Mouse (Mus musculus): ENCODE measurements around the gene Ifne. TPM values are rescaled to one million over a fixed set of nuclear protein-coding genes. Genes with fewer than 3 reads are reported as not detected.

Ifne gene
- polyA plus RNA-seq (2015; fragmentation: Nextera tagmentation; extraction: Ambion mirVana), result not detected in 2 replicates

GRCm38 (mm10) chr4:88880101-88880500, at the start of gene Ifne:
Gene Ifne, minus strand, starts transcription at chr4:88880201.
- TF ChIP-seq CTCF (IDR thresholded peaks at IDR 0.05; ENCODE audit: low read depth), result no peak
- no peak within 1 kb of the TSS for H3K27ac ChIP-seq
- H3K27me3 ChIP-seq (ENCODE audit: insufficient read depth, low read length), result no peaks in the 10 kb centered on the region
- no peaks in the 10 kb centered on the region for H3K36me3 ChIP-seq (ENCODE audit: insufficient read depth, low read length)
- H3K4me2 ChIP-seq (ENCODE audit: low read length), result no peak within 1 kb of the TSS
- DNase-seq (ENCODE audit: low spot score), result no peak
- H3K4me1 ChIP-seq (replicated peaks; ENCODE audit: insufficient read depth, low read length), result no peaks in the 10 kb centered on the region
- H3K9ac ChIP-seq (ENCODE audit: low read depth, low read length), result no peak within 1 kb of the TSS
- H3K4me3 ChIP-seq (replicated peaks; ENCODE audit: low read depth, low read length), result no peak within 1 kb of the TSS
- WGBS, result 82% methylated on average over 8 of the region's 8 CpGs
- ATAC-seq (replicated peaks; ENCODE audit: low FRiP score, low read depth), result no peak
- H3K9me3 ChIP-seq (replicated peaks; ENCODE audit: low read length), result no peaks in the 10 kb centered on the region

- no peak overlapping the region for H3K27ac ChIP-seq
- no peak overlapping the region for H3K4me3 ChIP-seq (replicated peaks; ENCODE audit: low read depth, low read length)
- H3K9me3 ChIP-seq (replicated peaks; ENCODE audit: low read length), result no peaks in the 10 kb centered on the region
- no peak for TF ChIP-seq CTCF (IDR thresholded peaks at IDR 0.05; ENCODE audit: low read depth)
- no peak overlapping the region for H3K4me2 ChIP-seq (ENCODE audit: low read length)
- WGBS, result 24% methylated on average over 4 of the region's 4 CpGs
- peak; percentile 26 for DNase-seq (ENCODE audit: low spot score)
- no peak overlapping the region for H3K9ac ChIP-seq (ENCODE audit: low read depth, low read length)
- no peaks in the 10 kb centered on the region for H3K4me1 ChIP-seq (replicated peaks; ENCODE audit: insufficient read depth, low read length)
- ATAC-seq (replicated peaks; ENCODE audit: low FRiP score, low read depth), result no peak
- no peaks in the 10 kb centered on the region for H3K36me3 ChIP-seq (ENCODE audit: insufficient read depth, low read length)
- H3K27me3 ChIP-seq (ENCODE audit: insufficient read depth, low read length), result 0 out of 2 replicates have a peak, but pooled peaks cover 3% of the 10 kb centered on the region
Measured at GRCm38 (mm10) chr4:88928341-88929102, 48.5 kb upstream of the Ifne start.

GRCm38 (mm10) chr4:88927850-88928249, 47.8 kb upstream of the Ifne start:
- Histone ChIP-seq H3K4me1 (replicated peaks; ENCODE audit: insufficient read depth, low read length) (no peaks in the 10 kb centered on the region), H3K36me3 (ENCODE audit: insufficient read depth, low read length) (no peaks in the 10 kb centered on the region), H3K4me3 (replicated peaks; ENCODE audit: low read depth, low read length) (no peak overlapping the region), H3K4me2 (ENCODE audit: low read length) (no peak overlapping the region), H3K9ac (ENCODE audit: low read depth, low read length) (no peak overlapping the region), H3K9me3 (replicated peaks; ENCODE audit: low read length) (no peaks in the 10 kb centered on the region), H3K27me3 (ENCODE audit: insufficient read depth, low read length) (0 out of 2 replicates have a peak, but pooled peaks cover 3% of the 10 kb centered on the region), H3K27ac (no peak overlapping the region)
- DNase-seq (ENCODE audit: low spot score) (no peak), ATAC-seq (replicated peaks; ENCODE audit: low FRiP score, low read depth) (no peak)
- 56% methylated on average over 2 of the region's 2 CpGs for WGBS
- TF ChIP-seq CTCF (IDR thresholded peaks at IDR 0.05; ENCODE audit: low read depth), result no peak

GRCm38 (mm10) chr4:88926637-88927036, 46.6 kb upstream of the Ifne start:
- Histone ChIP-seq H3K4me3 (replicated peaks; ENCODE audit: low read depth, low read length) (no peak overlapping the region), H3K4me2 (ENCODE audit: low read length) (no peak overlapping the region), H3K27me3 (ENCODE audit: insufficient read depth, low read length) (0 out of 2 replicates have a peak, but pooled peaks cover 3% of the 10 kb centered on the region), H3K9ac (ENCODE audit: low read depth, low read length) (no peak overlapping the region), H3K4me1 (replicated peaks; ENCODE audit: insufficient read depth, low read length) (no peaks in the 10 kb centered on the region), H3K36me3 (ENCODE audit: insufficient read depth, low read length) (no peaks in the 10 kb centered on the region), H3K27ac (no peak overlapping the region), H3K9me3 (replicated peaks; ENCODE audit: low read length) (no peaks in the 10 kb centered on the region)
- peak; percentile 13 for DNase-seq (ENCODE audit: low spot score)
- ATAC-seq (replicated peaks; ENCODE audit: low FRiP score, low read depth), result no peak
- 100% methylated on average over 1 of the region's 1 CpGs for WGBS
- TF ChIP-seq CTCF (IDR thresholded peaks at IDR 0.05; ENCODE audit: low read depth), result no peak

GRCm38 (mm10) chr4:88926082-88926481, 46.1 kb upstream of the Ifne start:
- Histone ChIP-seq H3K4me3 (replicated peaks; ENCODE audit: low read depth, low read length) (no peak overlapping the region), H3K9me3 (replicated peaks; ENCODE audit: low read length) (no peaks in the 10 kb centered on the region), H3K9ac (ENCODE audit: low read depth, low read length) (no peak overlapping the region), H3K27ac (no peak overlapping the region), H3K27me3 (ENCODE audit: insufficient read depth, low read length) (0 out of 2 replicates have a peak, but pooled peaks cover under 1% of the 10 kb centered on the region), H3K4me2 (ENCODE audit: low read length) (no peak overlapping the region), H3K4me1 (replicated peaks; ENCODE audit: insufficient read depth, low read length) (no peaks in the 10 kb centered on the region), H3K36me3 (ENCODE audit: insufficient read depth, low read length) (no peaks in the 10 kb centered on the region)
- 86% methylated on average over 1 of the region's 1 CpGs for WGBS
- DNase-seq (ENCODE audit: low spot score) (no peak), ATAC-seq (replicated peaks; ENCODE audit: low FRiP score, low read depth) (no peak)
- no peak for TF ChIP-seq CTCF (IDR thresholded peaks at IDR 0.05; ENCODE audit: low read depth)

GRCm38 (mm10) chr4:88925456-88925855, 45.5 kb upstream of the Ifne start:
- Histone ChIP-seq H3K9ac (ENCODE audit: low read depth, low read length) (no peak overlapping the region), H3K27me3 (ENCODE audit: insufficient read depth, low read length) (no peaks in the 10 kb centered on the region), H3K36me3 (ENCODE audit: insufficient read depth, low read length) (no peaks in the 10 kb centered on the region), H3K4me3 (replicated peaks; ENCODE audit: low read depth, low read length) (no peak overlapping the region), H3K27ac (no peak overlapping the region), H3K9me3 (replicated peaks; ENCODE audit: low read length) (no peaks in the 10 kb centered on the region), H3K4me2 (ENCODE audit: low read length) (no peak overlapping the region), H3K4me1 (replicated peaks; ENCODE audit: insufficient read depth, low read length) (no peaks in the 10 kb centered on the region)
- WGBS, result 96% methylated on average over 2 of the region's 2 CpGs
- no peak for ATAC-seq (replicated peaks; ENCODE audit: low FRiP score, low read depth)
- no peak for DNase-seq (ENCODE audit: low spot score)
- no peak for TF ChIP-seq CTCF (IDR thresholded peaks at IDR 0.05; ENCODE audit: low read depth)

Data from kidney, postnatal 0 days (tissue).